Mouse (Mus musculus): Measurements from ENCODE around the gene Snx15.

Gene Snx15

DNA sequence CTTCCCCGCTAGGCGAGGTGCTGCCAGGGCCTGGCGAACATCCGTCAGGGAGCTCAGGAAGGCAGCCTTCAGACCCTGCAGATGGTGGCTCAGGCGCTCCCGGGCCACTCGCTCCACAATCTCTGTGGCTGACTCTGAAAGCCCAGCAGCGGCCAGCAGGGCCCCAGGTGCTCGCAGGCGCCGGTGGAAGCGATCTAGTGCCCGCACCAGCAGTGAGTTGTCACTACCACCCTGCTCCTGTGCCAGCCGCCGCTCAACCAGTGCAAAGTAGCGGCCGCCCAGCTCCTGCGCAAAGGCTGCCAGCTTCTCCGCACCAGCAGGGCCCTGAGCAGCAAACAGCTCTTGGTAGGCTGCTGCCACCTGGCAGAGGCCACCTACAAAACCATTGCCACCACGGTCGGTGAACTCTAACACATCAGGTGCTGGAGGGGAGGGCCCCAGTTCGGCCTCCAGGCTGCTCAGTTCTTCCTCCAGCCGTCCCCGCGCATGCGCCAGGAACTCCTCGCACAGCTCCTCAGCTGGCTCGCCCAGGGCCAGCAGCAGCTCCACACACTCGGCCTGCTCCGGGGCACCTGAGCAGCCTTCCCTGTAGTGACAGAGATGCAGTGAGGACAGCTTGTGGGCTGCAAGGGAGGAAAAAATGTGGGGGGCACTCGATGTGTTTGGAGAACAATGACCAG lies 57.4 kb downstream of the Snx15 start:
- DNase-seq = no peak

GRCm38 (mm10) chr19:6069851-6070250 lies 58.3 kb downstream of the Snx15 start:
- DNase-seq = no peak

All from lung, postnatal 4 days (tissue).